In genomic region chrX:60743971-60744370, GRCm38 (mm10) we compare ENCODE assay signal across 23 mouse cellular contexts.
"Had no signal": no experiment of that assay in that cellular context is flagged by ENCODE, and none has a peak within 500 bp of the region (broad histone marks: within the 10 kb centered on the region; RNA-seq: fewer than 3 reads in every experiment).

No protein-coding gene starts in this region.

- H3K27ac ChIP-seq: limb, embryonic 10.5 days; limb, embryonic 13.5 days; liver, embryonic 12.5 days; liver, embryonic 15.5 days; lung, embryonic 15.5 days; midbrain, embryonic 10.5 days; neural tube, embryonic 12.5 days; neural tube, embryonic 15.5 days; stomach, embryonic 15.5 days had no signal

- H3K36me3 ChIP-seq: limb, embryonic 10.5 days; limb, embryonic 13.5 days; liver, embryonic 12.5 days; liver, embryonic 15.5 days; lung, embryonic 15.5 days; midbrain, embryonic 10.5 days; neural tube, embryonic 12.5 days; neural tube, embryonic 15.5 days; stomach, embryonic 15.5 days had no signal

- H3K4me1 ChIP-seq: limb, embryonic 10.5 days; limb, embryonic 13.5 days; liver, embryonic 12.5 days; liver, embryonic 15.5 days; lung, embryonic 15.5 days; megakaryocyte, embryonic 14.5 days; midbrain, embryonic 10.5 days; neural tube, embryonic 12.5 days; neural tube, embryonic 15.5 days; stomach, embryonic 15.5 days had no signal

- H3K27me3 ChIP-seq: limb, embryonic 13.5 days; liver, embryonic 12.5 days; liver, embryonic 15.5 days; lung, embryonic 15.5 days; neural tube, embryonic 12.5 days; neural tube, embryonic 15.5 days; stomach, embryonic 15.5 days had no signal

- DNase-seq: kidney, adult 18-20 months; kidney, adult 9 months; kidney, postnatal 14 days; kidney, postnatal 4 days; layer of hippocampus, adult 9-11 months; liver; lung, adult 18-20 months; lung, postnatal 10 days; lung, postnatal 36 days; midbrain, embryonic 14.5 days; right cerebral cortex, postnatal 25 days; spleen, adult 18-20 months; thymus, postnatal 36 days had no signal

- H3K4me2 ChIP-seq: limb, embryonic 13.5 days; liver, embryonic 12.5 days; liver, embryonic 15.5 days; lung, embryonic 15.5 days; neural tube, embryonic 12.5 days; neural tube, embryonic 15.5 days; stomach, embryonic 15.5 days had no signal

- H3K4me3 ChIP-seq: limb, embryonic 10.5 days; limb, embryonic 13.5 days; liver, embryonic 12.5 days; liver, embryonic 15.5 days; lung, embryonic 15.5 days; megakaryocyte, embryonic 14.5 days; midbrain, embryonic 10.5 days; neural tube, embryonic 12.5 days; neural tube, embryonic 15.5 days; stomach, embryonic 15.5 days had no signal

- H3K9ac ChIP-seq: limb, embryonic 13.5 days; liver, embryonic 12.5 days; liver, embryonic 15.5 days; lung, embryonic 15.5 days; neural tube, embryonic 12.5 days; neural tube, embryonic 15.5 days; stomach, embryonic 15.5 days had no signal

- H3K9me3 ChIP-seq: limb, embryonic 10.5 days; limb, embryonic 13.5 days; liver, embryonic 12.5 days; liver, embryonic 15.5 days; lung, embryonic 15.5 days; megakaryocyte, embryonic 14.5 days; midbrain, embryonic 10.5 days; neural tube, embryonic 12.5 days; neural tube, embryonic 15.5 days; stomach, embryonic 15.5 days had no signal

- ATAC-seq: liver, embryonic 12.5 days had no signal
